Mouse (Mus musculus) CH12.LX (cell line): ENCODE results near the gene Gm17482. TPM values are rescaled to one million over a fixed set of nuclear protein-coding genes. Genes with fewer than 3 reads are reported as not detected.

Experiments
- DNase-seq: peaks from one replicate; pipeline ENCODE4 v3.0.0-alpha.2; 2013; ENCODE audit errors: extremely low read depth
- H3K27ac ChIP-seq: 2 replicates; pipeline ENCODE4 v1.5.1; 2012; ENCODE audit warnings: low read depth, mild to moderate bottlenecking, control low read depth, moderate library complexity; ENCODE audit not compliant: insufficient read depth
- H3K27me3 ChIP-seq: replicated peaks from 2 replicates; pipeline ENCODE3; 2012; ENCODE audit warnings: inconsistent platforms
- H3K36me3 ChIP-seq, 2 experiments: replicated peaks in 1 of 2; 2 replicates each; pipeline versions ENCODE3 to v1.6.1; 2012; ENCODE audit warnings: inconsistent platforms in 1 of 2, low read length in 1 of 2, mild to moderate bottlenecking in 1 of 2, mixed read lengths in 1 of 2, moderate library complexity in 1 of 2; ENCODE audit not compliant: control insufficient read depth in 1 of 2, insufficient read depth in 1 of 2
- H3K4me1 ChIP-seq, 2 experiments: 2 replicates each; pipeline ENCODE4 v1.6.1; 2012; ENCODE audit warnings: inconsistent platforms in 1 of 2, moderate library complexity in 1 of 2; ENCODE audit not compliant: insufficient read depth in 2 of 2, control insufficient read depth in 1 of 2
- H3K4me2 ChIP-seq: 2 replicates; pipeline ENCODE4 v1.6.1; 2012; ENCODE audit warnings: low read depth, mild to moderate bottlenecking, control low read depth; ENCODE audit not compliant: poor library complexity, insufficient read depth, severe bottlenecking
- H3K4me3 ChIP-seq, 3 experiments: fragments of 150-350 bp in 1 of 3; sonication (generic) in 1 of 3; replicated peaks in 1 of 3; 2 replicates each; pipeline versions ENCODE3 to v1.5.1; 2011 to 2012; ENCODE audit warnings: low read depth in 2 of 3, low read length in 2 of 3, mild to moderate bottlenecking in 2 of 3, moderate library complexity in 2 of 3, control low read depth in 1 of 3, improper control_type of control experiment in 1 of 3, inconsistent platforms in 1 of 3, mixed read lengths in 1 of 3; ENCODE audit not compliant: poor library complexity in 1 of 3
- H3K79me2 ChIP-seq: replicated peaks from 2 replicates; pipeline ENCODE4 v1.6.1; 2012; ENCODE audit warnings: mild to moderate bottlenecking, moderate library complexity; ENCODE audit not compliant: control insufficient read depth, poor library complexity, insufficient read depth, severe bottlenecking; ENCODE audit errors: extremely low read depth
- H3K9ac ChIP-seq: 2 replicates; pipeline ENCODE4 v1.6.1; 2012; ENCODE audit warnings: low read depth, mild to moderate bottlenecking, control low read depth, moderate library complexity; ENCODE audit not compliant: insufficient read depth
- H3K9me3 ChIP-seq: replicated peaks from 2 replicates; pipeline ENCODE3; 2012; ENCODE audit warnings: low read length, inconsistent platforms, mixed read lengths
- CHD1 ChIP-seq: IDR thresholded peaks from 2 replicates; pipeline ENCODE4 v1.6.1; 2012; ENCODE audit warnings: low read depth, low read length, improper control_type of control experiment, inconsistent platforms
- CTCF ChIP-seq, 2 experiments: IDR thresholded peaks in 1 of 2; conservative IDR thresholded peaks in 1 of 2; 2 replicates each; pipeline ENCODE4 v1.5.1; 2011 to 2012; ENCODE audit warnings: low read depth in 2 of 2, low read length in 2 of 2, improper control_type of control experiment in 1 of 2, inconsistent platforms in 1 of 2, mild to moderate bottlenecking in 1 of 2, moderate library complexity in 1 of 2
- E2F4 ChIP-seq: IDR thresholded peaks from 2 replicates; pipeline ENCODE4 v1.6.1; 2011; ENCODE audit warnings: low read depth, low read length, improper control_type of control experiment; ENCODE audit not compliant: insufficient replicate concordance
- EP300 ChIP-seq: IDR thresholded peaks from 2 replicates; pipeline ENCODE4 v1.6.1; 2011; ENCODE audit warnings: low read length, improper control_type of control experiment
- GABPA ChIP-seq: IDR thresholded peaks from 2 replicates; pipeline ENCODE4 v1.6.1; 2012; ENCODE audit warnings: low read depth, low read length, improper control_type of control experiment, inconsistent platforms; ENCODE audit not compliant: insufficient replicate concordance
- HCFC1 ChIP-seq: IDR thresholded peaks from 2 replicates; pipeline ENCODE4 v1.6.1; 2012; ENCODE audit warnings: low read depth, mild to moderate bottlenecking, inconsistent platforms, low read length, improper control_type of control experiment
- JUN ChIP-seq: IDR thresholded peaks from 2 replicates; pipeline ENCODE4 v1.6.1; 2011; ENCODE audit warnings: low read depth, mild to moderate bottlenecking, low read length, improper control_type of control experiment, moderate library complexity; ENCODE audit not compliant: insufficient read depth
- JUND ChIP-seq: conservative IDR thresholded peaks from 2 replicates; pipeline ENCODE4 v1.6.1; 2011; ENCODE audit warnings: low read depth, low read length, improper control_type of control experiment
- MAX ChIP-seq: IDR thresholded peaks from 2 replicates; pipeline ENCODE4 v1.6.1; 2011; ENCODE audit warnings: low read length, improper control_type of control experiment
- MEF2A ChIP-seq: IDR thresholded peaks from 2 replicates; pipeline ENCODE4 v1.6.1; 2014; ENCODE audit warnings: low read depth, mild to moderate bottlenecking, inconsistent platforms, low read length, improper control_type of control experiment, borderline replicate concordance
- MXI1 ChIP-seq: IDR thresholded peaks from 2 replicates; pipeline ENCODE4 v1.6.1; 2011; ENCODE audit warnings: mild to moderate bottlenecking, low read depth, low read length, improper control_type of control experiment
- NRF1 ChIP-seq: IDR thresholded peaks from 2 replicates; pipeline ENCODE4 v1.6.1; 2014; ENCODE audit warnings: low read depth, mild to moderate bottlenecking, inconsistent platforms, low read length, improper control_type of control experiment, moderate library complexity
- PAX5 ChIP-seq: IDR thresholded peaks from 2 replicates; pipeline ENCODE4 v1.6.1; 2012; ENCODE audit warnings: low read length, inconsistent platforms, mixed read lengths
- POLR2A ChIP-seq: IDR thresholded peaks from 2 replicates; pipeline ENCODE4 v1.6.1; 2011; ENCODE audit warnings: low read depth, mild to moderate bottlenecking, improper control_type of control experiment, low read length
- POLR2AphosphoS2 ChIP-seq: IDR thresholded peaks from 2 replicates; pipeline ENCODE4 v1.6.1; 2011; ENCODE audit warnings: low read depth, low read length, improper control_type of control experiment
- RAD21 ChIP-seq: IDR thresholded peaks from 2 replicates; pipeline ENCODE4 v1.6.1; 2011; ENCODE audit warnings: low read depth, mild to moderate bottlenecking, low read length, improper control_type of control experiment, moderate library complexity
- RCOR1 ChIP-seq: conservative IDR thresholded peaks from 2 replicates; pipeline ENCODE4 v1.6.1; 2012; ENCODE audit warnings: low read depth, mild to moderate bottlenecking, inconsistent platforms, low read length, improper control_type of control experiment
- SIN3A ChIP-seq: IDR thresholded peaks from 2 replicates; pipeline ENCODE4 v1.6.1; 2012; ENCODE audit warnings: low read length, improper control_type of control experiment, inconsistent platforms
- SMC3 ChIP-seq: IDR thresholded peaks from 2 replicates; pipeline ENCODE4 v1.6.1; 2011; ENCODE audit warnings: low read depth, low read length, improper control_type of control experiment
- TBP ChIP-seq: conservative IDR thresholded peaks from 2 replicates; pipeline ENCODE4 v1.6.1; 2011; ENCODE audit warnings: low read depth, low read length, improper control_type of control experiment
- TCF12 ChIP-seq: IDR thresholded peaks from 2 replicates; pipeline ENCODE4 v1.6.1; 2014; ENCODE audit warnings: low read depth, mild to moderate bottlenecking, inconsistent platforms, low read length, improper control_type of control experiment
- UBTF ChIP-seq: IDR thresholded peaks from 2 replicates; pipeline ENCODE4 v1.6.1; 2012; ENCODE audit warnings: low read depth, mild to moderate bottlenecking, inconsistent platforms, low read length, improper control_type of control experiment, moderate library complexity
- USF1 ChIP-seq: IDR thresholded peaks from 2 replicates; pipeline ENCODE4 v1.6.1; 2014; ENCODE audit warnings: low read depth, mild to moderate bottlenecking, inconsistent platforms, low read length, improper control_type of control experiment
- ZC3H11A ChIP-seq: IDR thresholded peaks from 2 replicates; pipeline ENCODE4 v1.6.1; 2012; ENCODE audit warnings: low read depth, mild to moderate bottlenecking, inconsistent platforms, low read length, improper control_type of control experiment
- ZMIZ1 ChIP-seq: IDR thresholded peaks from 2 replicates; pipeline ENCODE4 v1.6.1; 2012; ENCODE audit warnings: low read depth, mild to moderate bottlenecking, inconsistent platforms, low read length, improper control_type of control experiment
- ZNF384 ChIP-seq: IDR thresholded peaks from 2 replicates; pipeline ENCODE4 v1.6.1; 2012; ENCODE audit warnings: low read depth, low read length, improper control_type of control experiment, inconsistent platforms
- dilution Hi-C: fragments of 300-500 bp; cut with MboI; formaldehyde crosslinking; loops from 2 replicates; pipeline ENCODE4 v1.14.3; 2020; ENCODE audit warnings: low sequenced_read_pairs; ENCODE audit not compliant: extremely low pct_unique_long_range_greater_than_20kb, extremely low pct_ligation_motif_present
- in situ Hi-C: fragments of 300-500 bp; cut with MboI; formaldehyde crosslinking; loops from 3 replicates; pipeline ENCODE4 v1.14.3; 2019; ENCODE audit warnings: low sequenced_read_pairs, low pct_ligation_motif_present, low pct_unique_long_range_greater_than_20kb, mixed read lengths
- polyA plus RNA-seq: library from polyadenylated mRNA; unstranded; fragments of >175 nt; gene quantifications from 2 replicates; pipeline ENCODE4 v1.2.1, GENCODE M21; 2012; ENCODE audit warnings: low read depth; ENCODE audit not compliant: insufficient read length
- total RNA-seq, 2 experiments: library from RNA; depleted of rRNA; stranded (reverse); fragments of 300-350 nt in 1 of 2; fragments of >200 nt in 1 of 2; gene quantifications; 2 replicates each; pipeline ENCODE4 v1.2.3; 2012 to 2014

The Gm17482 gene
- total and polyA plus RNA-seq, 3 experiments, result not detected

DNA sequence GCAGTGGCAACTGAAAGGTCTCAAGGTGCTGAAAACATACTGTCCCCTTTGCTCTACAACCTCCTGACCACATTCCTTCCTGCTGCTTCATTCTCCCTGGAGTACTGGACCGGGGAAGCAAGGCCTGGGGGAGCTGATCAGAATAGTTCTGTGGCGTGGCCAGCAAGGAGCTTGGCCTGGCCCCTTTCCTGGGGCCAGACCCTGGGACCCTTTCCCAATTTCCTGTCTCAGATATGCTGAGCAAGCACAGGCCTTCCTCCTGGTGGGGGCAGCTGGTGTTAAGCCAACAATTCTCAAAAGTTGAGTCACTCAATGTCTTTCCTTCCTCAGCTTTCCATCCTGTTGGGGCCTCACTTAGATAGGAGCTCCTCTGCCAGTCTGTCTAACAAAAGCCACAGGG, 42.9 kb downstream of the Gm17482 start:
- Histone ChIP-seq H3K27me3 (no peaks in the 10 kb centered on the region), H3K27ac (no peak overlapping the region), H3K36me3 (peaks cover 0 to 5% of the 10 kb centered on the region in 2 experiments), H3K79me2 (no peaks in the 10 kb centered on the region), H3K4me3 (no peak overlapping the region), H3K9ac (no peak overlapping the region), H3K9me3 (no peaks in the 10 kb centered on the region), H3K4me2 (no peak overlapping the region), H3K4me1 (peaks cover 0 to 6% of the 10 kb centered on the region in 2 experiments; a peak in 2 of 4 replicates)
- in situ Hi-C loops, result loop anchor here (10.0 to 25.0 kb wide), 2 partner anchors 265 to 333 kb away; no protein-coding TSS in a partner anchor
- dilution Hi-C loops, result no loop called here
- no peak for DNase-seq
- no peak for TF ChIP-seq SIN3A
- no peak for TF ChIP-seq MXI1
- TF ChIP-seq SMC3, result no peak
- no peak for TF ChIP-seq RCOR1
- no peak for TF ChIP-seq E2F4
- TF ChIP-seq GABPA, result no peak
- no peak for TF ChIP-seq TBP
- TF ChIP-seq USF1, result no peak
- TF ChIP-seq ZMIZ1, result no peak
- TF ChIP-seq POLR2AphosphoS2, result no peak
- TF ChIP-seq PAX5, result no peak
- no peak for TF ChIP-seq UBTF
- no peak for TF ChIP-seq CHD1
- no peak for TF ChIP-seq MEF2A
- TF ChIP-seq POLR2A, result no peak
- no peak for TF ChIP-seq RAD21
- TF ChIP-seq ZC3H11A, result no peak
- TF ChIP-seq MAX, result no peak
- TF ChIP-seq TCF12, result no peak
- no peak for TF ChIP-seq JUND

GRCm38 (mm10) chr6:115271326-115271725, 44.2 kb downstream of the Gm17482 start:
- Histone ChIP-seq H3K79me2 (no peaks in the 10 kb centered on the region), H3K27me3 (no peaks in the 10 kb centered on the region), H3K4me1 (peaks cover 0 to 6% of the 10 kb centered on the region in 2 experiments; a peak in 2 of 4 replicates), H3K36me3 (peaks cover 0 to 4% of the 10 kb centered on the region in 2 experiments), H3K9me3 (no peaks in the 10 kb centered on the region), H3K4me2 (no peak overlapping the region), H3K27ac (no peak overlapping the region), H3K4me3 (no peak overlapping the region), H3K9ac (no peak overlapping the region)
- dilution Hi-C loops, result no loop called here
- TF ChIP-seq EP300 (no peak), ZNF384 (no peak), CTCF (conservative IDR thresholded peaks at IDR 0.05 in 1 of 2, IDR thresholded peaks at IDR 0.05 in 1 of 2; ENCODE audit: low read depth in 2 of 2, low read length in 2 of 2) (no peak), NRF1 (no peak), HCFC1 (no peak), JUN (no peak), TBP (no peak), MAX (no peak), MEF2A (no peak), GABPA (no peak), E2F4 (no peak), JUND (no peak)
- in situ Hi-C loops, result loop anchor here (10.0 to 25.0 kb wide), 2 partner anchors 263 to 334 kb away; no protein-coding TSS in a partner anchor
- no peak for DNase-seq
